Mouse (Mus musculus): Measurements from ENCODE around the gene Krt86.
A peak's percentile ranks its signal among the peaks of the same experiment; 100 is the strongest.

Gene Krt86

GRCm38 (mm10) chr15:101472952-101473528, at the start of gene Krt86:
Krt86 (plus strand) TSS chr15:101473478.
- DNase-seq = peak; percentile 68

DNA sequence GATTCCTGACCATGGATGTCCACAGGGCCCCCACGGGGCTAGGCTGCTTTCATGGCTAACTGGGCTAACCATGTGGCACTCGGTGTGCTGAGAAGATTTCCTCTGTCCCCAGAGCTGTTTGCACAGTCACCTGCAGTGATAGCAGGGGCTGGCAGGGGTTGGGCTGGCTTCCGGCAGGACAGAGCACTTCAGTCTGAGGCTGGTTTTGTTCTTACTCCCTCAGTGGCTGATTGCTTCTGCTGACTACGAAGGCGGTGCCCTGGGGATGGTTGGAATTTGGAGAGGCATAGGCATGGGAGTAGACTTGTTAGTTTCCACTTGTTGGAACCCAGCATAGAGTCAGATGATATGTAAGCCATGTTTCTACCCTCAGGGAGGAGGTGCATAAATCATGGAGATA, 48.4 kb upstream of the Krt86 start:
- no peak for DNase-seq

DNA sequence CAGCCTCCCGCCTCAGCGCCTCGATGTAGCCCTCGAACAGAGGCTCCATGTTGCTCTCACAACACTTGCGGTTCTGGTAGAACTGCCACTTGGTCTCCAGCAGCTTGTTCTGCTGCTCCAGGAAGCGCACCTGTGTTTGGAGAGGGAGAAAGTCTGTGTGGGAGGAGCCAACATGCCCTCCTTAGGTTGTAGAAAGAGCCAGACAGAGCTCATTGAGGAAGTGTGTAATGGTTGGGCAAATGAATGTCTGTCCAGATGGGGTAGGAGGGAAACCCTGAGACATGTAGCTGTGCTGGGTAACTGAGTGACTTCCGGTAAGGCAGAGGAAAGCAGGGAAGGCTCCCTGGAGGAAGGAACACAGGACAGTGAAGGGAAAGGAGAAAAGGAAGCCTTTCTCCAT, 36.7 kb upstream of the Krt86 start:
- no peak for DNase-seq

DNA sequence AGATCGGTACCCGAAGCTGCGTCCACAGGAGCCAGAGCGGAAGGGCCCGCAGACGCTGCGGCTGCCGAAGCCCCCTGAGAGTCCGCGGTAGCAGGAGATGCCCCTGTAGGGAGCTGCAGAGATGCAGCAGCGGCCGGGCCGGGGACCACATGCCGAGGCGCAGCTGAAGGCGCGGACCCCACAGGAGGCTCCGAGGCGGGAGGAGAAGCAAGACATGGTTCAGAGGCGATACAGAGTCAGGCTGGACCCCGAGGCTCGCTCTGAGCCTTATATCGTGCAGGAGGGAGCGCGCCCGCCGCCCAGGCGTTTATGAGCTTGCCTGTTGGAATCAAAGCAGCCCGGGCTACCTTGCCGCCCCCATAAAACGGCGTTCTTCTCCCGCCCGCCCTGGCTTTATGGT, 34.7 kb upstream of the Krt86 start, which contains the start of gene Krt87:
Gene Krt87 (minus strand): TSS at position 250 of the 400 bp plus-strand sequence.
- DNase-seq = no peak

DNA sequence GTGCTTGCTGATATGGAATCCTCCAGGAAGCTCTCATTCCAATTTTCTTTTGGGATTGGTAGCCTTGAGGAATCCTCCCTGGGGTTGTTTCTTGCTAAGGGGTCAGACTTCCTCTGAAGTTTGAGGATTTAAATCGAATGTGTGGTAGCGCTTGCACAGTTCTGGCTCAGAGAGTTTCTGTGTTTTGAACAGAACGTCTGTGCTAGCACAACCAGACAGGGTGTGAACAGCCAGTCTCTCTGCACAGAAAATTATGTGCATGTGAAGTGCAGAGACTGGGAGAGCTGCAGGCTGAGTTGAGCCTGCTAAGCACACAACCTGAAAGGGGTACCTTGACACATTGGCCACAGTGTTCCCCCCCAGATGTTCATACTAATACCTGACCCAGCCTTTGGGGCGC, 32.4 kb upstream of the Krt86 start:
- no peak for DNase-seq

DNA sequence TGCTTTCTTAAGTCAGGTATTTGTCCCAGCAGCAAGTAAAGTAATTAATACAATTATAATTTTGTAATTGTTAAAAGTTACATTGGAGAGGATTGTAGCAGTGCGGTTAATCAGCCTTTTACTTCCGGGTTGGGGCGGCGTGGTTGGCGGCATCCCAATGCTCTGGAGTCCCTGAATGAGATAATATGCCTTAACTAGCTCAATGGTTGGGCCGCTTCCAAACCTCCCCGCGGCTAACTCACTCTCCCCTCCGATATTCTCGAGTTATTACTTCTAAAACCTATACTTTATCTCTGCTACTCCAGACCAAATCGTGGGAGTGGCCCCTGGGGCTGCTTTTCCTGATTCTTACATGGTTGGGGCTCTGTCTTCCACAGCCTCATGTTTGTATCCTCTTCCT, 26.7 kb upstream of the Krt86 start:
- DNase-seq = no peak

GRCm38 (mm10) chr15:101447444-101447843, 25.8 kb upstream of the Krt86 start, which contains the start of gene Krt88:
Krt88 (plus strand) TSS chr15:101447744.
- DNase-seq = no peak

GRCm38 (mm10) chr15:101453093-101453736, 20.1 kb upstream of the Krt86 start:
- DNase-seq = peak; percentile 88

DNA sequence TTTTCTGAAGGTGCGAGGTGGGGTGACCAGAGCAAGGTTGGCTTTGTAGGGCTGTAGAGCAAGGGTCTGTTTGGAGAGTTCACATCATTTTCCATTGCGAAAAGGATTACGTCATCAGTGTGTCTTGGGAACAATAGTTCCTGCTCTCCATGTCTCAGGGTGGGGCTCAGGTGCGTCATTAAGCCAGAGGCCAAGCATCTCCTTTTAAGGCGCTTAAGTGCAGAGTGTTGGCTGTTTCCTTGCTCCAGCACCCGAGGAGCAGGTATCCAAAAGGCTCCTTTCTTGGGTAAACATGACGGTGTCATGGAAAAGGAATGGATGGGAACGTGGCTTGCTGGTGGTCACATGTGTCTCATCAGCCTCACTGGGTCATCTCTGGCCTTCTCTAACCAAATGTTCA, 18.5 kb upstream of the Krt86 start:
- no peak for DNase-seq

DNA sequence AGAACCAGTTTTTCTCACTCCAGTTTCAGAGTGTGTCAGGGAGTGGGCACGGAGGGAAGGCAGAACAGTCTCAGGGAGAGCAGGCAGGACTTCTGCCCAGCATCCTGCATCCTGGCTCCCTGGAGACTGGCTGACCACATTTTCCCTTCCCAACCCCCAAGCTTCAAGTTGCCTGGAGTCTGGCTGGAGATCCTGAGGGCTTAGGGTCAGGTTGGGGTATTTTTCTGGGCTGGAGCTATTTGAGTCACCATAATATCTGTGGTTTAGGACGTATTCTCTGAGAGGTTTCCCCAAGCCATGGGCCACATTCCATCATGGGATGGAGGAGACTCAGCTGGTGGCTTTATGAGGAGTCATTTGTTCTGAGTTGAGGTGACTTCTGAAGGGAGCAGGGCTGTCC, 18.0 kb upstream of the Krt86 start:
- DNase-seq = peak; percentile 54

DNA sequence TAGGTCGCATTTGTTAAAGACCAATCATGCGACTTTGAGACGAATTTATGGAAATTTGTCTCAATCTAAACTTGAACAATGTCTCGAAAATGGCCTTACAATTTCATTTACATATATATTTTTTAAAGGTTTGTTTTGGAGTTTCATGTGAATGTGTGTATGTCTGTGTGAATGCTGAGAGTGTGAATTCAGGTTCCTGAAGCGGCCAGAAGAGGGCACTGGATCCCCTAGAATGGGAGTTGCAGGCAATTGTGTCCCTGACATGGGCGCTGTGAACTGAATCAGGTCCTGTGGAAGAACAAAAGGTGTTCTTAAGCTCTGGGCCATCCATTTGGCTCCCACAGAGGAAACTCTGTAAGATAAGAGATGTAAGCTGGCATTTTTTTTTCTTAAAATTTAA, 17.4 kb upstream of the Krt86 start:
- DNase-seq = no peak

DNA sequence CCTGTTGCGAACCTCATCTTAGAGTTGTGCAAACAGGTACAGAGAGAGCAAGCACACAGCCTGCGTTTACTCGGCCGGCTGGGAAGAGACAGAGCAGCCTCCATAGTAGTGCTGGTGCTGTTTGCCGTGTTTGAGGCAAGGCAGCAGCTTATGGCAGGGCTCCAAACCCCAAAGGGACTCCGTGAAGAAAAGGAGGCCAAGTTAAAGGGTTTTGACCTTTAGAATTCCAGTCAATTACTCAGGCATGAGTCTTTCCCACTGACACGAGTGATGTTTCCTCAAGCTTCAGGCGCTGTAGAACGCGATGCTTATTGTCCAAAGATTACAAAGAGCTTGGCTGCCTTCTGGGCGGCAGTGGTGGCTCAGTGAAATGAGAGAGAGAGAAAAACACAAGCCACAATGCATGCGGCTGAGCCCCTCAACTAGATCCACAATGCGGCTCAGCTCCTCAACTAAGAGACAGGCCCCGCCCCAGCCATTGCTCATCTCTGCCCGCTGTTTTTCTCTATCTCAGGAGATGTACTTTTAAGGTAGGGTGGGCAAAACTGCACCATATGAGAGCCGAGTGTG, 14.8 kb upstream of the Krt86 start:
- DNase-seq = peak; percentile 72

- peak; percentile 42 for DNase-seq
These were observed 14.0 kb upstream of the Krt86 start for GRCm38 (mm10) chr15:101459283-101459682.

DNA sequence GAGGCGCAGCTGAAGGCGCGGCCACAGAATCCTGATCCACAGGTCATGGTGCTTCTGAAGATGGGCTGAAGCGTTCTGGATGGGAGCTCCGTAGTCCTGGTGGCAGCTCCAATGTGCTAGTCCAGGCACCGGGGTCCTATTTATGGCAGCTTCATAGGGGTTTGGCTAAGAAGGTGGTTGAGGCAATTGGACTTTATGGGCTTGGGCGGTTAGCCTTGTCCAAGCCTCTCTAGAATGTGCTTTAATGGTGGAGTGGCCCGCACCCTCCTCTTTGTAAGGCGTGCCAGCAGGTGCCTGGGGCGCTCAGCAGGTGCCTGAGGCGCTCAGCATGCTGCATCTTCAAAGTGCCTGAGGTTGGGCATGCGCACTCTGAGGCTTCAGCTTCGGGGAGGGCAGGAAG, 9.6 kb upstream of the Krt86 start, which contains the start of gene Krt81:
Gene Krt81 (minus strand): TSS at position 101 of the 400 bp plus-strand sequence.
- DNase-seq = no peak

- no peak for DNase-seq
These were observed 4.2 kb upstream of the Krt86 start for GRCm38 (mm10) chr15:101469093-101469492.

- peak; percentile 69 for DNase-seq
These were observed 5.9 kb downstream of the Krt86 start for GRCm38 (mm10) chr15:101479007-101479665.

GRCm38 (mm10) chr15:101479666-101480060, 6.4 kb downstream of the Krt86 start:
- no peak for DNase-seq

- no peak for DNase-seq
These were observed 8.8 kb downstream of the Krt86 start for GRCm38 (mm10) chr15:101482056-101482455.

GRCm38 (mm10) chr15:101483646-101484045, 10.4 kb downstream of the Krt86 start:
- DNase-seq = no peak

DNA sequence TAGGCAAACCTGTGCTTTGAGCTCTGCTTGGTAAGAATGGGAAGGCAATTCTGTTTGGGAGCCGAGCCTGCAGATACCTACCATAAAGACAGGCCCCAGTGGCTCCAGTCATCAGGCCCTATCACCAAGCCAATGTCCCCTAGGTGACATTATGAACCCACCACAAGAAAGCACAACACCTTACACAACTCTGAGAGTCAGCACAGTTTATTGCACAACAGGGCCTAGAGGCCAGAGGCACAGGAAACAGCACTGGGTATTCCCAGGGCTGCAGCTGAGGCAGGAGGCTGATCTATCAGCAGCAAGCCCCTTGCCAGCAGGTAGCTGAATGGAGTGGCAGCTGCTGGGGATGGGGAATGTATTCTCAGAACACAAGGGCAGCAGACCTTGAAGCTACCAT, 11.7 kb downstream of the Krt86 start:
- DNase-seq = no peak

GRCm38 (mm10) chr15:101485911-101486635, 12.8 kb downstream of the Krt86 start:
- no peak for DNase-seq

GRCm38 (mm10) chr15:101491431-101491830, 18.2 kb downstream of the Krt86 start, which contains the start of gene Krt83:
Krt83 (minus strand) TSS chr15:101491512.
- DNase-seq = no peak

- DNase-seq = no peak
These were observed 19.4 kb downstream of the Krt86 start for GRCm38 (mm10) chr15:101492718-101493117.
